Mouse (Mus musculus): ENCODE data around the gene Wwox.

Wwox gene

GRCm38 (mm10) chr8:115090202-115090601 is 650.7 kb downstream of the Wwox start:
- no peak for DNase-seq (ENCODE audit: low read depth, low spot score)

- peak; percentile 18 for DNase-seq (ENCODE audit: low read depth, low spot score)
These were observed 656.1 kb downstream of the Wwox start for GRCm38 (mm10) chr8:115095548-115095947.

- DNase-seq (ENCODE audit: low read depth, low spot score), result no peak
These were observed 658.6 kb downstream of the Wwox start for GRCm38 (mm10) chr8:115097988-115098562.

GRCm38 (mm10) chr8:115109309-115109708 is 669.9 kb downstream of the Wwox start:
- no peak for DNase-seq (ENCODE audit: low read depth, low spot score)

- DNase-seq (ENCODE audit: low read depth, low spot score), result no peak
These were observed 671.0 kb downstream of the Wwox start for GRCm38 (mm10) chr8:115110423-115110822.

GRCm38 (mm10) chr8:115112062-115112461 is 672.6 kb downstream of the Wwox start:
- no peak for DNase-seq (ENCODE audit: low read depth, low spot score)

GRCm38 (mm10) chr8:115114498-115114897 is 675.0 kb downstream of the Wwox start:
- DNase-seq (ENCODE audit: low read depth, low spot score), result no peak

GRCm38 (mm10) chr8:115126081-115126480 is 686.6 kb downstream of the Wwox start:
- DNase-seq (ENCODE audit: low read depth, low spot score), result no peak

GRCm38 (mm10) chr8:115126674-115127073 is 687.2 kb downstream of the Wwox start:
- DNase-seq (ENCODE audit: low read depth, low spot score), result no peak

GRCm38 (mm10) chr8:115129307-115129706 is 689.9 kb downstream of the Wwox start:
- peak; percentile 44 for DNase-seq (ENCODE audit: low read depth, low spot score)

GRCm38 (mm10) chr8:115133119-115133518 is 693.7 kb downstream of the Wwox start:
- DNase-seq (ENCODE audit: low read depth, low spot score), result peak; percentile 18

- DNase-seq (ENCODE audit: low read depth, low spot score), result no peak
These were observed 694.3 kb downstream of the Wwox start for GRCm38 (mm10) chr8:115133711-115134218.

- DNase-seq (ENCODE audit: low read depth, low spot score), result no peak
These were observed 697.4 kb downstream of the Wwox start for GRCm38 (mm10) chr8:115136888-115137287.

- DNase-seq (ENCODE audit: low read depth, low spot score), result no peak
These were observed 702.2 kb downstream of the Wwox start for GRCm38 (mm10) chr8:115141614-115142013.

GRCm38 (mm10) chr8:115143530-115144320 is 704.3 kb downstream of the Wwox start:
- DNase-seq (ENCODE audit: low read depth, low spot score), result no peak

- DNase-seq (ENCODE audit: low read depth, low spot score), result no peak
These were observed 707.6 kb downstream of the Wwox start for GRCm38 (mm10) chr8:115147006-115147405.

GRCm38 (mm10) chr8:115150446-115151109 is 711.1 kb downstream of the Wwox start:
- no peak for DNase-seq (ENCODE audit: low read depth, low spot score)

GRCm38 (mm10) chr8:115151416-115151815 is 712.0 kb downstream of the Wwox start:
- no peak for DNase-seq (ENCODE audit: low read depth, low spot score)

GRCm38 (mm10) chr8:115154096-115154495 is 714.6 kb downstream of the Wwox start:
- no peak for DNase-seq (ENCODE audit: low read depth, low spot score)

- DNase-seq (ENCODE audit: low read depth, low spot score), result no peak
These were observed 716.7 kb downstream of the Wwox start for GRCm38 (mm10) chr8:115156142-115156541.

GRCm38 (mm10) chr8:115157977-115158720 is 718.7 kb downstream of the Wwox start:
- peak; percentile 74 for DNase-seq (ENCODE audit: low read depth, low spot score)

GRCm38 (mm10) chr8:115158721-115159111 is 719.3 kb downstream of the Wwox start:
- DNase-seq (ENCODE audit: low read depth, low spot score), result no peak

Measured in R1 (cell line).